Mouse (Mus musculus) stomach, postnatal 0 days (tissue): Measurements from ENCODE around the gene Vmn2r18. TPM values are rescaled to one million over a fixed set of nuclear protein-coding genes. Genes with fewer than 3 reads are reported as not detected.

Experiments
- ATAC-seq: fragments of 200-750 bp; cut with Nextera tagmentation; 2 replicates; pipeline ENCODE4 v1.8.0; 2017; ENCODE audit not compliant: low FRiP score, low TSS enrichment
- DNase-seq: peaks from one replicate; pipeline ENCODE4 v3.0.0-alpha.2; 2016; ENCODE audit warnings: low spot score
- H3K27ac ChIP-seq: fragments of 300-500 bp; sonication (generic); replicated peaks from 2 replicates; pipeline ENCODE4 v1.5.1; 2014; ENCODE audit warnings: mild to moderate bottlenecking, control low read depth
- H3K27me3 ChIP-seq: fragments of 300-500 bp; sonication (generic); 2 replicates; pipeline ENCODE4 v1.6.1; 2014; ENCODE audit warnings: low read length; ENCODE audit not compliant: control insufficient read depth, insufficient read depth
- H3K36me3 ChIP-seq: fragments of 300-500 bp; sonication (generic); 2 replicates; pipeline ENCODE4 v1.6.1; 2014; ENCODE audit warnings: low read length, mixed read lengths; ENCODE audit not compliant: control insufficient read depth, insufficient read depth
- H3K4me1 ChIP-seq: fragments of 300-500 bp; sonication (generic); replicated peaks from 2 replicates; pipeline ENCODE4 v1.6.1; 2014; ENCODE audit warnings: antibody characterized with exemption; ENCODE audit not compliant: control insufficient read depth, insufficient read depth
- H3K4me2 ChIP-seq: fragments of 300-500 bp; sonication (generic); replicated peaks from 2 replicates; pipeline ENCODE4 v1.6.1; 2014; ENCODE audit warnings: low read depth, mild to moderate bottlenecking, control low read depth, moderate library complexity
- H3K4me3 ChIP-seq: fragments of 300-500 bp; sonication (generic); 2 replicates; pipeline ENCODE4 v1.5.1; 2014; ENCODE audit warnings: low read depth, low read length, control low read depth
- H3K9ac ChIP-seq: fragments of 300-500 bp; sonication (generic); 2 replicates; pipeline ENCODE4 v1.6.1; 2014; ENCODE audit warnings: mild to moderate bottlenecking, low read length, control low read depth, mixed read lengths
- H3K9me3 ChIP-seq: fragments of 300-500 bp; sonication (generic); 2 replicates; pipeline ENCODE4 v1.6.1; 2016; ENCODE audit warnings: low read length; ENCODE audit not compliant: control insufficient read depth
- CTCF ChIP-seq: IDR thresholded peaks from 2 replicates; pipeline ENCODE4 v1.5.1; 2016; ENCODE audit warnings: antibody characterized with exemption, low read depth, mild to moderate bottlenecking, moderate library complexity
- EP300 ChIP-seq: optimal IDR thresholded peaks from 2 replicates; pipeline ENCODE3; 2016; ENCODE audit warnings: antibody characterized with exemption
- WGBS: fragments of 180-500 bp; shearing (Covaris S2); extraction: QIAGEN DNeasy Blood & Tissue Kit; methylation state at CpG from one replicate; pipeline ENCODE4 v1.1.7; 2014; 5-methylcytosine and 5-hydroxymethylcytosine counted together
- polyA plus RNA-seq: library from polyadenylated mRNA; unstranded; fragments of >200 nt; fragmentation: Nextera tagmentation; extraction: Ambion mirVana; gene quantifications from 2 replicates; pipeline ENCODE4 v1.2.1, GENCODE M21; 2015

The Vmn2r18 gene
- polyA plus RNA-seq, 1 experiment from 2014 or later: 0.08 TPM

- Histone ChIP-seq H3K27ac (no peak overlapping the region), H3K9ac (no peak overlapping the region), H3K27me3 (no peaks in the 10 kb centered on the region), H3K9me3 (no peaks in the 10 kb centered on the region), H3K36me3 (no peaks in the 10 kb centered on the region), H3K4me2 (no peak overlapping the region), H3K4me3 (no peak overlapping the region), H3K4me1 (no peaks in the 10 kb centered on the region)
- WGBS: 33% methylated on average over 1 of the region's 1 CpGs
- no peak for TF ChIP-seq CTCF
- TF ChIP-seq EP300: no peak
- DNase-seq: no peak
- ATAC-seq: no peak
Measured at GRCm38 (mm10) chr5:151601696-151602095, 4.1 kb downstream of the Vmn2r18 start.

Other genes with a start within 250 kb of the Vmn2r18 start
- 0.52 TPM in 1 of 2 replicates, not detected in the other for gene Gm42906, start 177.9 kb downstream of the Vmn2r18 start, polyA plus RNA-seq
- 44.8 and 50.0 TPM in 2 replicates for gene Rfc3, start 45.2 kb upstream of the Vmn2r18 start, polyA plus RNA-seq